Mouse (Mus musculus) limb, embryonic 12.5 days (tissue): Measurements from ENCODE around the gene Pomc. TPM values are rescaled to one million over a fixed set of nuclear protein-coding genes. Genes with fewer than 3 reads are reported as not detected.
"Not testable (repeated sequence)": the region's sequence is repeated elsewhere in the genome, so short reads cannot be mapped to it uniquely, and the experiment has no call there.

ENCODE experiments used
- ATAC-seq: fragments of 200-750 bp; cut with Nextera tagmentation; 2 replicates; pipeline ENCODE4 v1.8.0; 2017; ENCODE audit warnings: low read depth, moderate TSS enrichment; ENCODE audit not compliant: insufficient number of reproducible peaks, insufficient read depth, low FRiP score, low TSS enrichment
- H3K27ac ChIP-seq: fragments of 300-500 bp; sonication (generic); 2 replicates; pipeline ENCODE4 v1.5.1; 2016; ENCODE audit warnings: mild to moderate bottlenecking, moderate library complexity
- H3K27me3 ChIP-seq: fragments of 300-500 bp; sonication (generic); 2 replicates; pipeline ENCODE4 v1.6.1; 2016; ENCODE audit warnings: mild to moderate bottlenecking, moderate library complexity
- H3K36me3 ChIP-seq: fragments of 300-500 bp; sonication (generic); 2 replicates; pipeline ENCODE4 v1.6.1; 2016; ENCODE audit warnings: mild to moderate bottlenecking, moderate library complexity
- H3K4me1 ChIP-seq: fragments of 300-500 bp; sonication (generic); replicated peaks from 2 replicates; pipeline ENCODE4 v1.6.1; 2016
- H3K4me2 ChIP-seq: fragments of 300-500 bp; sonication (generic); 2 replicates; pipeline ENCODE4 v1.6.1; 2016; ENCODE audit warnings: mild to moderate bottlenecking, moderate library complexity
- H3K4me3 ChIP-seq: fragments of 300-500 bp; sonication (generic); replicated peaks from 2 replicates; pipeline ENCODE4 v1.5.1; 2016; ENCODE audit warnings: mild to moderate bottlenecking
- H3K9ac ChIP-seq: fragments of 300-500 bp; sonication (generic); replicated peaks from 2 replicates; pipeline ENCODE4 v1.6.1; 2016; ENCODE audit warnings: mild to moderate bottlenecking, moderate library complexity
- H3K9me3 ChIP-seq: fragments of 300-500 bp; sonication (generic); 2 replicates; pipeline ENCODE4 v1.6.1; 2016; ENCODE audit warnings: mild to moderate bottlenecking, moderate library complexity
- WGBS: fragments of 180-500 bp; shearing (Covaris S2); methylation state at CpG from one replicate; pipeline ENCODE4 v1.1.7; 2016; 5-methylcytosine and 5-hydroxymethylcytosine counted together
- polyA plus RNA-seq: library from polyadenylated mRNA; unstranded; fragments of >200 nt; fragmentation: Nextera tagmentation; extraction: Ambion mirVana; gene quantifications from 2 replicates; pipeline ENCODE4 v1.2.1, GENCODE M21; 2016

The Pomc gene
- polyA plus RNA-seq, 1 experiment from 2014 or later, result 5.4 TPM

DNA sequence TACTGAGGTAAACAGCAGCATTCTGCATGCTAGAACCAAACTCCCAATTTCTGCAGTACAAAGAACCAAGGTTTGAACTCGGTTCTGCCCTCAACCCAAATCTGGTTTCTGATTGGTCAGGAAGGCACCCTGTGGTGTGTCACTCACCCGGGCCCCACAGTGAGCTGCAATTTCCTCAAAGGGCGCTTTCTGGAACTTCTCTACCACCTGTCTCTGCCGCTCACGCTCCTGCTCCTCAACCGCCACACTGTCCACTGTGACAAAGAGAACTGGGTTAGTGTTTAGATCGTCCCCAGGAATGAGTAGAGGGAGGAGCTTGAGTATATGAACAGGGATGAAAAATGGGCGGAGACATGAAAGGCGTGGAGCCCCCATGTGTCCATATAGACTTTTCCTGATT lies 13.6 kb downstream of the Pomc start:
- ATAC-seq, result no peak
- no peak overlapping the region for H3K9ac ChIP-seq
- H3K27ac ChIP-seq, result no peak overlapping the region
- no peaks in the 10 kb centered on the region for H3K4me1 ChIP-seq
- peaks cover 47% of the 10 kb centered on the region for H3K36me3 ChIP-seq
- no peaks in the 10 kb centered on the region for H3K9me3 ChIP-seq
- no peak overlapping the region for H3K4me2 ChIP-seq
- H3K4me3 ChIP-seq, result no peak overlapping the region
- no peaks in the 10 kb centered on the region for H3K27me3 ChIP-seq
- WGBS, result 70% methylated on average over 9 of the region's 9 CpGs

DNA sequence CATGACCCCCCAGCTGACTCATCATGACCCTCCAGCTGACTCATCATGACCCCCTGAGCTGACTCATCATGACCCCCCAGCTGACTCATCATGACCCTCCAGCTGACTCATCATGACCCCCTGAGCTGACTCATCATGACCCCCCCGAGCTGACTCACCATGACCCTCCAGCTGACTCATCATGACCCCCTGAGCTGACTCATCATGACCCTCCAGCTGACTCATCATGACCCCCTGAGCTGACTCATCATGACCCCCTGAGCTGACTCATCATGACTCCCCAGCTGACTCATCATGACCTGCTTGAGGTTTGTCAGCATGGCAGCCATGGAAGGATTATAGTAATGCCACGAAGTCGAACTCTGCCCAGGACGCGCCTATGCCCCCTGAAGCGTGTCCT lies 18.4 kb downstream of the Pomc start:
- H3K36me3 ChIP-seq, result peaks cover 61% of the 10 kb centered on the region
- not testable (repeated sequence) for H3K27ac ChIP-seq, H3K4me1 ChIP-seq, H3K4me3 ChIP-seq, H3K4me2 ChIP-seq, ATAC-seq, H3K9ac ChIP-seq, H3K27me3 ChIP-seq, H3K9me3 ChIP-seq
- WGBS, result 95% methylated on average over 6 of the region's 6 CpGs

DNA sequence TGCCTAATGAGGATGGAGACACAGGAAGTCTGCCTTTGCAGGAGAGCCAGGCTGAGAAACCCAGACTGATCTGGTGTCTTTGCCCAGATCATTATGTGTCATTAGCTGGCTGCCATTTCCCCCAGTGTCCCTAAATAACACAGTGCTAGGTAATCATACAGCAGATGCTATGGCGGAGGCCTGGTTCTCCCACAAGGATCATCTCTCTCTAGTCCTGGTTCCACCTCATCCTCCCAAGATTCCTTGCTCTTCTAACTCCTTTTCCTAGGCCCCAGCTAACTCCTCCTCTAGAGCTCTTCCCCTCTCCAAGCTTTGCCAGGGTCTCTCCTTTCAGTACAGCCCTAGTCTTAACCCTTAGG lies 26.2 kb downstream of the Pomc start:
- Histone ChIP-seq H3K9ac (no peak overlapping the region), H3K4me3 (peak overlapping the region; percentile 48), H3K9me3 (no peaks in the 10 kb centered on the region), H3K4me2 (peak overlapping the region; percentile 85), H3K27ac (0 out of 2 replicates have a peak overlapping the region, but pooled peaks have one; percentile 23), H3K4me1 (peaks cover 11% of the 10 kb centered on the region), H3K36me3 (peaks cover 32% of the 10 kb centered on the region), H3K27me3 (peaks cover 15% of the 10 kb centered on the region)
- WGBS, result 75% methylated on average over 1 of the region's 1 CpGs
- ATAC-seq, result no peak; the same call in none of the 2 replicates

DNA sequence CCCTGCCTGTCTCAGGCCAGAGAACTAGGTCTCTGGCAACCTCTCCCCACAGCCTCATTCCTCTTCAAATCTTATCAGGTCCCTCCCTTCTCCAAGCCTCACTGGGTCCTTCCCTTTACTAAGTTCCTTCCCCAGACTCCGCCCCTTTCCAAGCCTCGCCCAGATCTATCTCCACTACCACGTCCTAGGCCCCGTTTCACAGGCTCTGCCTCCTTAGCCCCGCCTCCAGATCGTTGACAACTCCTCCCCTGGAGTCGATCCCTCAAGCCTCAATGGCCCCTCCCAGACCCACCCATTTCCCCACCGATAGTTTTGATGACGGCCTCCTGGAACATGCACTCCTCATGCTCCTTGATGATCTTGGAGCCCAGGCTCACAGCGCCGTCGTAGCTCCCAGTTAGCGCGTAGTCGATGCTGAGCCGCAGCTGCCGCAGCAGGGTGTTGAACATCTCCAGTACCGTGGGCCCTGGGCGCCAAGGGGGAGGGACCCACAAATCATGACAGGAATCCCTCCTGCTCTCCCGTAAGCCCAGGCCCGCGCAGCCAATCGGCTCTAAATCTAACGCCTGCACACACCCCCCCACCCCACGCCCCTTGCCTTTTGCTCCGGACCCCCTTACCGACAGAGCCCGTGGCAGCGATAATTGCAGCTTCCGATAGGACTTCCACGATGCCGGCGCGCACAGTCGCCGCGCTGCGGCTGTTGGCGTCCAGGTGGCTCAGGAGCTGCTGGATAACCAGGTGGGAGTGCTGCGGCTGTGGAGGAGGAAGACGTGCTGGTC lies 26.8 kb downstream of the Pomc start:
- WGBS, result under 1% methylated on average over 41 of the region's 41 CpGs
- ATAC-seq, result peak; percentile 92
- Histone ChIP-seq H3K4me3 (peak overlapping the region; percentile 48), H3K4me2 (peak overlapping the region; percentile 85), H3K4me1 (peaks cover 11% of the 10 kb centered on the region), H3K9me3 (no peaks in the 10 kb centered on the region), H3K27me3 (peaks cover 15% of the 10 kb centered on the region), H3K36me3 (peaks cover 28% of the 10 kb centered on the region), H3K27ac (0 out of 2 replicates have a peak overlapping the region, but pooled peaks have one; percentile 23), H3K9ac (peak overlapping the region; percentile 53)

DNA sequence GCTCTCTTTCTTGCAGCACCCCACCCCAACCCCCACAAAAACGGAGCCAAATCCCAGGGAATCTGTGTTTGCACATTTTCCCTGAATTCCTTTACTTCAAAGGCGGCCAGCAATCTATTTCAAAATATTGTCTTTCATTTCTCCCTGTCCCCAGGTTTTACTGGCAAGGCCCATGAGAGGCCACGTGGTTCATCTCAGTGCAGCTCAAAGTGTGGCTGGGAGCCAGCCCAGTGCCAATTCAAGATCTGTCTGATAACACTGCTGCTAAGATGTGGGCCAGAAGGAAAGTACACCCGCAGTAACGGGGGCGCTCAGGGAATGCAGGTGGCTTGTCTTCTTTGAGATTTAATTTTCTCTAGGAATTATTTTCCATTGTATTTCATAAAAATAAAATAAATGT lies 27.5 kb downstream of the Pomc start:
- H3K9ac ChIP-seq, result no peak overlapping the region
- peaks cover 21% of the 10 kb centered on the region for H3K36me3 ChIP-seq
- H3K9me3 ChIP-seq, result no peaks in the 10 kb centered on the region
- no peak for ATAC-seq
- H3K4me1 ChIP-seq, result peaks cover 11% of the 10 kb centered on the region
- H3K27me3 ChIP-seq, result peaks cover 15% of the 10 kb centered on the region
- H3K4me3 ChIP-seq, result peak overlapping the region; percentile 48
- peak overlapping the region; percentile 85 for H3K4me2 ChIP-seq
- 23% methylated on average over 6 of the region's 6 CpGs for WGBS
- no peak overlapping the region for H3K27ac ChIP-seq

DNA sequence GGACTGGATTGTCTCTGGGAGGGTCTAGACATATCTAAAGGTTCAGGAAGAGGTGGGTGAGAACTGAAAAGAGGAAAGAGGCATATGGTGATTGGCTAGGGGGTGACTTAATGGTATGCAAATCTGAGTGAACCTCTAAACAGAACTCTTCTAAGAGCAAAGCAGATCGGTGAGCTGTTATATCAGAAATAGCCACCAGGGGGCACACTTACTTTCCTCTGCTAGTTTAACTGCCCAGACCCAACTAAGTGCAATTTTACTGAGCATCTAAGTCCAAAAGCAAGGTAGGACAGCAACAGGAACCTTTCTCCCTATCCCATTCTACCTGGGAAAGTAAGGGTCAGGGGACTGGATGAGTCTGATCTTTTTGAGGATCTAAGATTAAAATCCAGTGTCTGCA lies 29.0 kb downstream of the Pomc start:
- no peak overlapping the region for H3K9ac ChIP-seq
- H3K27ac ChIP-seq, result no peak overlapping the region
- no peak overlapping the region for H3K4me3 ChIP-seq
- H3K27me3 ChIP-seq, result peaks cover 15% of the 10 kb centered on the region
- H3K9me3 ChIP-seq, result no peaks in the 10 kb centered on the region
- H3K36me3 ChIP-seq, result peaks cover 8% of the 10 kb centered on the region; the same call in 1 of the 2 replicates
- no peak overlapping the region for H3K4me2 ChIP-seq
- H3K4me1 ChIP-seq, result peaks cover 11% of the 10 kb centered on the region
- WGBS, result 4% methylated on average over 1 of the region's 1 CpGs
- no peak for ATAC-seq

DNA sequence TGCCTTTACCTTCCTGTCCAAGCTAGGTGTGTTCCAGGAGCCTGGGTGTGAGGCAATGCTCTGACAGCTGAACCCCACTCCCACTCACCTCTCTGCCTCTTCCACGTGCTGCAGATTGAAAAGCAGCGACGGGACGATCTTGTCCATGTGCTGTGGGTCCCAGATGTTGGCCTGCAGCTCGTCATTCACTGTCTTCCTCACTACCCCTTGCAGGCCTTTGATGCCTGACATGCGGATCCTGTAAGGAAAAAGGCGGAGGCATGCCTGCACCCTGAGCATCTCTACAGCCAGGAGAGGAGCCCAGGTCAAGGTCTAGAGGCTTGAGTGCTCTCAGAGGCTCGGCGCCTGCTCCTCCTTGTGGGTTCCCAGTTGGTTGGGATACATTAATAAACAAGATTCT lies 29.7 kb downstream of the Pomc start:
- Histone ChIP-seq H3K36me3 (peaks cover 8% of the 10 kb centered on the region; the same call in 1 of the 2 replicates), H3K9ac (no peak overlapping the region), H3K9me3 (no peaks in the 10 kb centered on the region), H3K27me3 (peaks cover 15% of the 10 kb centered on the region), H3K4me3 (no peak overlapping the region), H3K4me1 (peaks cover 11% of the 10 kb centered on the region), H3K27ac (no peak overlapping the region), H3K4me2 (no peak overlapping the region)
- 71% methylated on average over 9 of the region's 9 CpGs for WGBS
- ATAC-seq, result no peak

DNA sequence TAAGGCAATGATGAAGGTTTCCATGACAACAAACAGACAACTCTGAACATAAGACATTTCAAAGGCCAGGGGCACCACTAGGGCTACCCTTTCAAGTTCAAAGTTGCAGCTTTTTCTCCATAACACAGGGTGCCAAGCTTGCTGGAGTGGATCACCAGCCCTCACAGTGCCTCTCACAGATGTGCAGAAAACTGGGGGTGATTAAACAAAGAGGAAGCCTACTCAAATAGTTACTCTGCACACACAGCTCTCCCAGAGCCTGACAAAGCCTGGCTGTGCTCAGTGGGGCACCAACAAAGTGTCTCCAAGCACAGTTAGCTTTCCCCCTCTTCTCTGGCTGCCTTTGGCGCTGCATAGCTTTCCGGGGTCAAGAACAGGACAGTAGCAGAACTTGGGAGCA lies 35.2 kb downstream of the Pomc start:
- no peaks in the 10 kb centered on the region for H3K27me3 ChIP-seq
- H3K4me1 ChIP-seq, result no peaks in the 10 kb centered on the region
- H3K4me3 ChIP-seq, result no peak overlapping the region
- peaks cover 11% of the 10 kb centered on the region for H3K36me3 ChIP-seq
- WGBS, result 36% methylated on average over 2 of the region's 2 CpGs
- H3K9ac ChIP-seq, result no peak overlapping the region
- H3K9me3 ChIP-seq, result no peaks in the 10 kb centered on the region
- ATAC-seq, result no peak
- H3K27ac ChIP-seq, result no peak overlapping the region
- H3K4me2 ChIP-seq, result no peak overlapping the region

DNA sequence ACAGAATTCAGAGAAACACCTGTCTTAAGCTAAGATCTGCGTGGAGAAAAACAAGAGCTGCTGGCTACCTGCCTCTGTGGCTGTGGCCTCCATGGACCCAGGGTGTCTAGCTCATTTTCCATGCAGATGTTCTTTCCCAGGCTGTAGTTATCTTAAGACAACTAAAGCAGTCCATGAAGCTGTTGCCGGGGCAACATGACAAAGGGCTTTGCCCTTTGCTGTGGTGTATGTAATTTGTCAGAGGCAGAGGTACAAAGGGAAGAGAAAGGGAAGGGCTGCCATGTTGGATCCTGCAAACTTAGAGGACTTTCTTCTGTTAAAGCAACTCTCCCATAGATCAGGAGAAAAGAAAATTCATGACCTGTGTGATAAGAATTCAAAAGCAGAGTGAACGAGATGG lies 36.3 kb downstream of the Pomc start:
- no peak overlapping the region for H3K9ac ChIP-seq
- H3K4me1 ChIP-seq, result no peaks in the 10 kb centered on the region
- peaks cover 3% of the 10 kb centered on the region; the same call in 1 of the 2 replicates for H3K36me3 ChIP-seq
- H3K4me3 ChIP-seq, result no peak overlapping the region
- 88% methylated on average over 3 of the region's 3 CpGs for WGBS
- H3K4me2 ChIP-seq, result no peak overlapping the region
- no peak overlapping the region for H3K27ac ChIP-seq
- ATAC-seq, result no peak
- H3K9me3 ChIP-seq, result no peaks in the 10 kb centered on the region
- no peaks in the 10 kb centered on the region for H3K27me3 ChIP-seq

DNA sequence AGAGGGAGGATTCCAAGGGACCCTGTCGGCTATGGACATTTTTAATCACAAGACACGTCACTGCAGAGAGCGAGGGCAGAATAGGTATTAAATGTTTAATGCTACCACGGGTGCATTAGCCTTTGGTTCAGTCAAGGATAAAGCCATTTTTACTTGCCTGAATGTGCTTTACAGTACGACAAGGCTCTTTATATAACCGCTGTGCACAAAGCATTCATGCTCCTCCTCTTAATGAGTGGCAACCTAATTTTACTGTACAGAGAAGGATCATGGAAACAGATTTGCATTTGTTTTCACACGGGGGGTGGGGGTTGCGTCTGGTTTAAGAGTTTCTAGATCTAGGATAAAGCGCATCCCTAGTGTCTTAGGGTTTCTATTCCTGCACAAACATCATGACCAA lies 42.0 kb downstream of the Pomc start:
- H3K4me1 ChIP-seq, result no peaks in the 10 kb centered on the region
- no peak overlapping the region for H3K9ac ChIP-seq
- H3K36me3 ChIP-seq, result peaks cover 3% of the 10 kb centered on the region; the same call in 1 of the 2 replicates
- 86% methylated on average over 9 of the region's 9 CpGs for WGBS
- H3K4me2 ChIP-seq, result no peak overlapping the region
- no peaks in the 10 kb centered on the region for H3K27me3 ChIP-seq
- H3K4me3 ChIP-seq, result no peak overlapping the region
- no peak for ATAC-seq
- no peak overlapping the region for H3K27ac ChIP-seq
- no peaks in the 10 kb centered on the region for H3K9me3 ChIP-seq

DNA sequence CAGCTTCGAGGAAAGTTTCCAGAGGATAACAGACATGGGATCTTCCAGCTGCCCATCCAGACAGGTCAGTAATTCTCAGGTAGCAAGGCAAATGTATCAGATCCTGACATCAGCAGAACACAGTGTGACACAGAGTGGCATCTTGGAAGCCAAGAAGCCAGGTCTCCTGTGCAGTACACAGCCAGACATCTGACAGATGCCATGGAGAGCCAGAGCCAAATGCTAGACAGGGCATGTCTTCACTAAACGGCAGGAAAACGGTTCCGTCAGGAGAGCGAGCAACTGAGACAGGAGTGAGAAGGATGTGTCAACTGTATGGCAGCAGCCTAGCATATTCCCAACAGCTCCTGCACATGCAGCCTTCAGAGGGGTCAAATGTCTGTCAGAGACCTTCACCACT lies 45.7 kb downstream of the Pomc start:
- no peaks in the 10 kb centered on the region for H3K9me3 ChIP-seq
- H3K4me3 ChIP-seq, result no peak overlapping the region
- no peaks in the 10 kb centered on the region for H3K4me1 ChIP-seq
- H3K9ac ChIP-seq, result no peak overlapping the region
- H3K36me3 ChIP-seq, result no peaks in the 10 kb centered on the region
- H3K4me2 ChIP-seq, result no peak overlapping the region
- H3K27me3 ChIP-seq, result no peaks in the 10 kb centered on the region
- ATAC-seq, result no peak
- H3K27ac ChIP-seq, result no peak overlapping the region
- 89% methylated on average over 5 of the region's 5 CpGs for WGBS

DNA sequence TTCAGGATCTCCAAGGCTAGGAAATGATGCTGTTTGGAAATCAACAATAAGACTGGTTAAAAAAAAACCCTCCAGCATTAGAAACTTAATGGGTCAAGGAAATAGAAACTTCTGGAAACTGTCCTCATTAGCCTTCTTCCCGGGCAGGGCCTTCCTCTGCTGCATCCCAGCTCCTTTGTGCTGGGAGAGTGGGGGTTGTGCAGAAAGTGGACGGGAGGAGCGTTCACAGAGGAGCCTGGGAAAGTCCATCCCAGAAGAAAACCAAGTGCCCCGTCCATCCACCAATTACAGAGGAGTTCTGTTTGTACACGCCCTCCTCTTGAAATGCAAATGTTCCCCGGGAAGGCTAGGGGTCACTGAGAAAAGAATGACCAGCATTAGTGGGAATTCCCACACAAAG lies 49.9 kb downstream of the Pomc start:
- Histone ChIP-seq H3K36me3 (no peaks in the 10 kb centered on the region), H3K9ac (no peak overlapping the region), H3K27me3 (no peaks in the 10 kb centered on the region; the same call in 1 of the 2 replicates), H3K4me1 (peaks cover 23% of the 10 kb centered on the region), H3K4me2 (no peak overlapping the region), H3K9me3 (no peaks in the 10 kb centered on the region), H3K4me3 (no peak overlapping the region), H3K27ac (no peak overlapping the region)
- whole genome bisulfite sequencing, result 38% methylated on average over 6 of the region's 6 CpGs
- ATAC-seq, result no peak
